In genomic region chr2:14988451-14988850, GRCm38 (mm10) we compare ENCODE assay signal across 21 mouse cellular contexts.
"Had no signal": no experiment of that assay in that cellular context is flagged by ENCODE, and none has a peak within 500 bp of the region (broad histone marks: within the 10 kb centered on the region; RNA-seq: fewer than 3 reads in every experiment).

No protein-coding gene starts in this region.

- ATAC-seq: intestine, embryonic 15.5 days; liver, embryonic 12.5 days had no signal

- H3K27me3 ChIP-seq: intestine, embryonic 15.5 days; limb, embryonic 13.5 days; liver, embryonic 12.5 days; liver, embryonic 15.5 days; lung, embryonic 15.5 days; neural tube, embryonic 12.5 days; neural tube, embryonic 15.5 days had no signal

- H3K27ac ChIP-seq: intestine, embryonic 15.5 days; limb, embryonic 10.5 days; limb, embryonic 13.5 days; liver, embryonic 12.5 days; liver, embryonic 15.5 days; lung, embryonic 15.5 days; neural tube, embryonic 12.5 days; neural tube, embryonic 15.5 days; stomach, postnatal 0 days had no signal

- DNase-seq: kidney, adult 18-20 months; kidney, adult 9 months; kidney, postnatal 14 days; kidney, postnatal 4 days; liver; lung, adult 18-20 months; lung, postnatal 10 days; lung, postnatal 4 days; midbrain, embryonic 14.5 days; right cerebral cortex, adult 18-20 months; right cerebral cortex, postnatal 14 days; right cerebral cortex, postnatal 4 days had no signal

- H3K36me3 ChIP-seq: intestine, embryonic 15.5 days; liver, embryonic 15.5 days; lung, embryonic 15.5 days; neural tube, embryonic 12.5 days had no signal

- H3K4me3 ChIP-seq: intestine, embryonic 15.5 days; limb, embryonic 10.5 days; limb, embryonic 13.5 days; liver, embryonic 12.5 days; liver, embryonic 15.5 days; lung, embryonic 15.5 days; neural tube, embryonic 12.5 days; neural tube, embryonic 15.5 days had no signal

- H3K4me1 ChIP-seq: intestine, embryonic 15.5 days; limb, embryonic 10.5 days; liver, embryonic 12.5 days; liver, embryonic 15.5 days; lung, embryonic 15.5 days; neural tube, embryonic 12.5 days; neural tube, embryonic 15.5 days had no signal
